Mouse (Mus musculus) left cerebral cortex, adult 18-20 months (tissue): ENCODE results near the gene Zdhhc4. TPM values are rescaled to one million over a fixed set of nuclear protein-coding genes. Genes with fewer than 3 reads are reported as not detected.

Experiments
- DNase-seq, 2 experiments: peaks; one replicate each; pipeline ENCODE4 v3.0.0; 2021 to 2022; ENCODE audit warnings: low spot score in 2 of 2, mixed read lengths in 1 of 2
- long read RNA-seq, 2 experiments: library from polyadenylated mRNA; stranded (forward); transcript quantifications; one replicate each; pipeline ENCODE4 v2.0.0; 2021
- total RNA-seq, 2 experiments: library from RNA; stranded (reverse); gene quantifications; 2 replicates each; pipeline ENCODE4 v1.2.3; 2021

Zdhhc4 gene
- total RNA-seq, result 10 to 100 TPM; 37.1 to 41.7 TPM
- long read RNA-seq, experiment 1, transcript Zdhhc4-201 (8 exons, 1,364 nt), result major isoform, 13 of 48 reads
- long read RNA-seq, experiment 1, partial matches to known transcripts, result 6 of 48 reads
- long read RNA-seq, experiment 1, other reads (novel, unspliced or antisense), result 29 of 48 reads
- long read RNA-seq, experiment 2, transcript Zdhhc4-201 (8 exons, 1,364 nt), result major isoform, 14 of 32 reads
- long read RNA-seq, experiment 2, partial matches to known transcripts, result 3 of 32 reads
- long read RNA-seq, experiment 2, other reads (novel, unspliced or antisense), result 14 of 32 reads

GRCm38 (mm10) chr5:143328690-143329495, at the start of gene Zdhhc4:
Gene Zdhhc4, minus strand, starts transcription at chr5:143329256.
- DNase-seq, result peak; percentile 95 to 98

GRCm38 (mm10) chr5:143376156-143376555, 47.1 kb upstream of the Zdhhc4 start:
- DNase-seq, result no peak

- peak; percentile 42 to 69 for DNase-seq
Measured at GRCm38 (mm10) chr5:143375242-143375641, 46.2 kb upstream of the Zdhhc4 start.

GRCm38 (mm10) chr5:143372818-143373217, 43.8 kb upstream of the Zdhhc4 start:
- peak in 1 of 2 experiments; percentile 25 for DNase-seq

- DNase-seq, result no peak
Measured at GRCm38 (mm10) chr5:143371146-143371510, 42.1 kb upstream of the Zdhhc4 start.

GRCm38 (mm10) chr5:143370416-143371145, 41.5 kb upstream of the Zdhhc4 start:
- no peak for DNase-seq

GRCm38 (mm10) chr5:143369611-143370255, 40.7 kb upstream of the Zdhhc4 start:
- no peak for DNase-seq

GRCm38 (mm10) chr5:143367931-143368330, 38.9 kb upstream of the Zdhhc4 start:
- DNase-seq, result no peak

- peak in 1 of 2 experiments; percentile 8 for DNase-seq
Measured at GRCm38 (mm10) chr5:143363678-143364615, 34.9 kb upstream of the Zdhhc4 start.

GRCm38 (mm10) chr5:143361428-143361827, 32.4 kb upstream of the Zdhhc4 start:
- no peak for DNase-seq

GRCm38 (mm10) chr5:143360000-143360399, 30.9 kb upstream of the Zdhhc4 start:
- DNase-seq, result no peak

GRCm38 (mm10) chr5:143359263-143359662, 30.2 kb upstream of the Zdhhc4 start:
- DNase-seq, result no peak

GRCm38 (mm10) chr5:143357564-143357963, 28.5 kb upstream of the Zdhhc4 start:
- DNase-seq, result no peak

- no peak for DNase-seq
Measured at GRCm38 (mm10) chr5:143356686-143357388, 27.8 kb upstream of the Zdhhc4 start, which contains the start of gene Grid2ip. Gene Grid2ip, plus strand, starts transcription at chr5:143357338.

- no peak for DNase-seq
Measured at GRCm38 (mm10) chr5:143356017-143356416, 27.0 kb upstream of the Zdhhc4 start.

- no peak for DNase-seq
Measured at GRCm38 (mm10) chr5:143346367-143346766, 17.3 kb upstream of the Zdhhc4 start.

GRCm38 (mm10) chr5:143339603-143340002, 10.5 kb upstream of the Zdhhc4 start:
- no peak for DNase-seq

- no peak for DNase-seq
Measured at GRCm38 (mm10) chr5:143336559-143336958, 7.5 kb upstream of the Zdhhc4 start.

- no peak for DNase-seq
Measured at GRCm38 (mm10) chr5:143335089-143335460, 6.0 kb upstream of the Zdhhc4 start.
